Mouse (Mus musculus): ENCODE measurements at regions not wholly inside any gene's neighbourhood (a gene's known extent, or its start where the extent isn't known, plus 50 kb on each side); places are given as distances from the start of the nearest gene placed in this dataset.

DNA sequence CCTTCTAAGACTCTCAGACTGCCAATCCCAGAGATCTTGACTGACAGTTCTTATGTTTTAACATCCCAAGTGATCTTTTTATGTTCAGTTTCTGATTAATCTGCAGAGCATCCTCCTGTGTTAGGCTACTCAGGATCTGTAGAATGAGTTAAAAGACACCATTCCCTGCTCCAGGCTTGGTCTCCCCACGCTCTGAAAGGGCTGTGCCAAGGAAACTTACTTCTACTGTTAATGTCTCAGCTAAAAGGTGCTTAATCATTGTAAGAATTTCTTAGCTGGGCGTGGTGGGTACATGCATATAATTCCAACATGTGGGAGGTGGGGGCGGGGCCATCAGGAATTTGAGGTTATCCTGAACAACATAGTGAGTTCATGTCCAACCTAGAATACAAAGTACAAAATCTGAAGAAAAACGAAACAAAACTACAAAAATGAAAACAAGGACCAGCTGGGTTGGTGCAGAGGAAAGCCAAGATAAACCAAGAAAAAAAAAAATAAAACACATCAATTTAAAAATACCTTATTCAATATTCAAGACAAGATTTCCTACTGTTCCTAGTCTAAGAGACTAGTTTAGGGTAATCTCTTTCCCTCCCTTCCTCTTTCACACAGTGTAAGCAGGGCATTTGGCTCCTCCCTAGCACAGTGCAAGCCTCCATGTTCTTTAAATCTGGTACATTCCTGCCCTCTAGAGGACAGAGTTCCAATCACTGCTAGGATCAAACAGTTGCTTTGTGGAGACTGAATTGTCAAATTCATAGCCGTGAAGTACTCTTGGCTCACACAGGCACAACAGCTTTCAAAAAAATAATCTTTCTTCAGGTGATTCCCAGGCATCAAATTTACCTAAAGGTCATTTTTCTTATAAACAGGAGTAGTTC is 286.9 kb upstream of the Actbl2 start:
- peak overlapping the region; percentile 82 to 85 for H3K27ac ChIP-seq (replicated peaks in 1 of 2; ENCODE audit: control insufficient read depth in 1 of 2, insufficient read depth in 1 of 2, low read depth in 2 of 2, low read length in 2 of 2)
- ATAC-seq (ENCODE audit: insufficient number of reproducible peaks, insufficient read depth, low FRiP score, low read depth) = peak; percentile 89
- 0 out of 2 replicates have a peak overlapping the region, but pooled peaks have one; percentile 24 for H3K4me2 ChIP-seq (ENCODE audit: low read length)
- no peaks in the 10 kb centered on the region for H3K36me3 ChIP-seq (ENCODE audit: control insufficient read depth, insufficient read depth, low read length)
- no peaks in the 10 kb centered on the region for H3K27me3 ChIP-seq (ENCODE audit: control insufficient read depth, insufficient read depth, low read length)
- peak overlapping the region; percentile 43; the same call in 1 of the 2 replicates for H3K9ac ChIP-seq (ENCODE audit: low read length)
- H3K4me3 ChIP-seq (ENCODE audit: control insufficient read depth in 1 of 2, insufficient read depth in 1 of 2, low read depth in 1 of 2, low read length in 2 of 2) = no peak overlapping the region
- 44% methylated on average over 5 of the region's 5 CpGs for WGBS
- peaks cover 14 to 18% of the 10 kb centered on the region in 2 experiments for H3K4me1 ChIP-seq (ENCODE audit: control insufficient read depth in 2 of 2, insufficient read depth in 2 of 2, low read length in 2 of 2)
- no peaks in the 10 kb centered on the region for H3K9me3 ChIP-seq (ENCODE audit: control insufficient read depth, low read length)

DNA sequence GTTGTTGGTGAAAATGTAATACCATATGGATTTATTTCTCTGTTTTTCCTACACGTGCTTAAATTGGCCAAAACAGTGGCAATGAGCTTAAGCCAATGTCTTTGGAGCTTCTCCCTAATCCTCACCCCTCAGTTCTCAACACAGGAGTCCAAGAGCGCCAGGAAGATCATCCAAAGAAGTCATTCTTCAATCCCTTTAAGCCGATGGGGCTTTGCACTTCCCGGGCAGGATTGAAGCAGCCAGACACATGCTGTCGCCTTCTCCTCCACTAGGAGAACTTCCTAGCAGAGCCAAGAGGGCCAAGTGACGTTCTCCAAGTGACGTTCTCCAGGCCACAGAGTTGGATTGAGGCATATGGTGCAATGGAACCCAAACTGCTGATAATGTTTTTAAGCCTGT is 286.3 kb upstream of the Actbl2 start:
- peak; percentile 46; the same call in 1 of the 2 replicates for ATAC-seq (ENCODE audit: insufficient number of reproducible peaks, insufficient read depth, low FRiP score, low read depth)
- Histone ChIP-seq H3K4me2 (ENCODE audit: low read length) (0 out of 2 replicates have a peak overlapping the region, but pooled peaks have one; percentile 24), H3K27me3 (ENCODE audit: control insufficient read depth, insufficient read depth, low read length) (no peaks in the 10 kb centered on the region), H3K27ac (replicated peaks in 1 of 2; ENCODE audit: control insufficient read depth in 1 of 2, insufficient read depth in 1 of 2, low read depth in 2 of 2, low read length in 2 of 2) (peak overlapping the region in 1 of 2 experiments; percentile 26; a peak in 2 of 4 replicates), H3K4me3 (ENCODE audit: control insufficient read depth in 1 of 2, insufficient read depth in 1 of 2, low read depth in 1 of 2, low read length in 2 of 2) (no peak overlapping the region), H3K9me3 (ENCODE audit: control insufficient read depth, low read length) (no peaks in the 10 kb centered on the region), H3K36me3 (ENCODE audit: control insufficient read depth, insufficient read depth, low read length) (no peaks in the 10 kb centered on the region), H3K9ac (ENCODE audit: low read length) (no peak overlapping the region), H3K4me1 (ENCODE audit: control insufficient read depth in 2 of 2, insufficient read depth in 2 of 2, low read length in 2 of 2) (peaks cover 14% of the 10 kb centered on the region in 2 experiments)
- WGBS = 26% methylated on average over 7 of the region's 7 CpGs

DNA sequence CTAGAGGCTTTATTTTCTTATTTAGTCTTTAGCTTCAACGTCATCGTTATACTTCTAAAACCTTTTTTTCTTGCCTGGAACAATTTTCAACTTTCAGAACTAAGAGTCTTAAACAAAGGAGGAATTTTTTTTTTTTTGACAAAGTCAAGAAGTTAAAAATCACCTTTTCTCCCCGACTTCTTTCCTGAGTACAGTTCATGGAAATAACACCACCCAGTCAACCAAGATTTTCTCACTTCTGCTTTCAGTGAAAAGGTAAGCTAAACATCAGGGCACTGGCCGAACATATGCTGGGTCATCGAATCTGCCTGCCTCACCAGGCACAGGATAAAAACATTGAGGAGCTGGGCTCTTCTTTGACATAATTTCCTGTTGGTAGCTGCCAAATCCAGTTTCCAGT is 277.4 kb upstream of the Actbl2 start:
- no peaks in the 10 kb centered on the region for H3K27me3 ChIP-seq (ENCODE audit: control insufficient read depth, insufficient read depth, low read length)
- H3K27ac ChIP-seq (replicated peaks in 1 of 2; ENCODE audit: control insufficient read depth in 1 of 2, insufficient read depth in 1 of 2, low read depth in 2 of 2, low read length in 2 of 2) = no peak overlapping the region
- 85% methylated on average over 5 of the region's 5 CpGs for WGBS
- no peak overlapping the region for H3K9ac ChIP-seq (ENCODE audit: low read length)
- ATAC-seq (ENCODE audit: insufficient number of reproducible peaks, insufficient read depth, low FRiP score, low read depth) = no peak
- H3K9me3 ChIP-seq (ENCODE audit: control insufficient read depth, low read length) = no peaks in the 10 kb centered on the region
- H3K4me3 ChIP-seq (ENCODE audit: control insufficient read depth in 1 of 2, insufficient read depth in 1 of 2, low read depth in 1 of 2, low read length in 2 of 2) = no peak overlapping the region
- H3K4me2 ChIP-seq (ENCODE audit: low read length) = no peak overlapping the region
- H3K4me1 ChIP-seq (ENCODE audit: control insufficient read depth in 2 of 2, insufficient read depth in 2 of 2, low read length in 2 of 2) = no peaks in the 10 kb centered on the region
- H3K36me3 ChIP-seq (ENCODE audit: control insufficient read depth, insufficient read depth, low read length) = no peaks in the 10 kb centered on the region

DNA sequence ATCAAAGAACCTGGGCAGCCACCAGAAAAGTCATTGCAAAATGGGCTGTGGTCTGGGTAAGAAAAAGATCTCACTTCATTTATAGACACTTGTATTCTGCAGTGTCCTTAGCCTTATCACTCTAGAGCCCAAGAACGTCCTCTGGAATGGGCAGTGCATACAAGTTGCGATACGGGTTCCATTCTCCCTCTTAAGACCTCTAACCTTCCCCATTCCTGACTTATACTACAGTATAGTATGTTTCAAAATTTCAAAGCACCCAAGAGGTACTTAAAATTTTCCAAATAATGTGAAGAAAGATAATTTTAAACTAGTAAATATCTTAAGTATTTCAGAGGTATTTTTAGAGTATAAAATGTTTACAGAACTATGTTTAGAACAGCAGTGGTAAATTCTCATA is 276.8 kb upstream of the Actbl2 start:
- Histone ChIP-seq H3K4me2 (ENCODE audit: low read length) (no peak overlapping the region), H3K36me3 (ENCODE audit: control insufficient read depth, insufficient read depth, low read length) (no peaks in the 10 kb centered on the region), H3K9ac (ENCODE audit: low read length) (no peak overlapping the region), H3K27me3 (ENCODE audit: control insufficient read depth, insufficient read depth, low read length) (no peaks in the 10 kb centered on the region), H3K4me1 (ENCODE audit: control insufficient read depth in 2 of 2, insufficient read depth in 2 of 2, low read length in 2 of 2) (no peaks in the 10 kb centered on the region), H3K9me3 (ENCODE audit: control insufficient read depth, low read length) (no peaks in the 10 kb centered on the region), H3K4me3 (ENCODE audit: control insufficient read depth in 1 of 2, insufficient read depth in 1 of 2, low read depth in 1 of 2, low read length in 2 of 2) (no peak overlapping the region), H3K27ac (replicated peaks in 1 of 2; ENCODE audit: control insufficient read depth in 1 of 2, insufficient read depth in 1 of 2, low read depth in 2 of 2, low read length in 2 of 2) (no peak overlapping the region)
- WGBS = 67% methylated on average over 3 of the region's 3 CpGs
- no peak for ATAC-seq (ENCODE audit: insufficient number of reproducible peaks, insufficient read depth, low FRiP score, low read depth)

DNA sequence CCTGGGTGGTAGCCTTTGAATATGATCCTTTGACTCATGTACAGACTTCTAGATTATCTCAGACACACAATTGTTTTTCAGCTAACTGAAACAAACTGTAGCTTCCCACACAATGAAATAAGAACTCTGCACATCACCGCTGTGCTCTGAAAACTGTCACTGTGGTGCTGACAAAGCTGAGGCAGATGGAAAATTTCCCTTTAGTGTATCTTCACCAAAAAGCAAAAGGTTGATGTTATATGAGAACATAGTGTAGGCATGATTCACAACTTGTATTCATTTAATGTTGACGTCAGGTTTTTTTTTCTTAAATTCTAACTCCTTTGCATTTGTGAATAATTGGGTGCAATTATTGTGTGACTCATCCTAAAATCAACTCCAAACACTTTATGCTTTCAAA is 264.1 kb upstream of the Actbl2 start:
- Histone ChIP-seq H3K9ac (ENCODE audit: low read length) (no peak overlapping the region), H3K9me3 (ENCODE audit: control insufficient read depth, low read length) (no peaks in the 10 kb centered on the region), H3K4me3 (ENCODE audit: control insufficient read depth in 1 of 2, insufficient read depth in 1 of 2, low read depth in 1 of 2, low read length in 2 of 2) (no peak overlapping the region), H3K27me3 (ENCODE audit: control insufficient read depth, insufficient read depth, low read length) (no peaks in the 10 kb centered on the region), H3K4me2 (ENCODE audit: low read length) (no peak overlapping the region), H3K27ac (replicated peaks in 1 of 2; ENCODE audit: control insufficient read depth in 1 of 2, insufficient read depth in 1 of 2, low read depth in 2 of 2, low read length in 2 of 2) (no peak overlapping the region), H3K36me3 (ENCODE audit: control insufficient read depth, insufficient read depth, low read length) (no peaks in the 10 kb centered on the region), H3K4me1 (ENCODE audit: control insufficient read depth in 2 of 2, insufficient read depth in 2 of 2, low read length in 2 of 2) (no peaks in the 10 kb centered on the region)
- WGBS = 77% methylated on average over 2 of the region's 2 CpGs
- no peak for ATAC-seq (ENCODE audit: insufficient number of reproducible peaks, insufficient read depth, low FRiP score, low read depth)

DNA sequence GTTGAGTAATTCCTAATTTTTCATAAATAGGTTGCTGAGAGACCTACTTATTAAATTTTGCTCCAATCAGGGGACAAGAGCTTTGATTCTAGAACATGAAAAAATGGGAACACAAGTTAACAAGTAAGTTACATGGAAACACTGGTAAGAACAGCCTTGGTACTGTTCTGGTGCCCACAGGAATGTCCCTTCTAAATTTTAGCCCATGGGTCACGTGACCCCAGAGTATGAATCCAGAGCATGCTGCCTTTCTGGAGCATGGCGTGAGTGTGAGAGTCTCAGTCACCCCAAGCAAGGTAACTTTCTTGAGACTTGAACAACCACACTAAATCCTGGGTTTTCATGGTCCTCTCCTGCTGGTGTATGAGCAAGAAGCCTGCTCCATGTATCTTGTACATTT is 263.7 kb upstream of the Actbl2 start:
- no peak for ATAC-seq (ENCODE audit: insufficient number of reproducible peaks, insufficient read depth, low FRiP score, low read depth)
- no peak overlapping the region for H3K27ac ChIP-seq (replicated peaks in 1 of 2; ENCODE audit: control insufficient read depth in 1 of 2, insufficient read depth in 1 of 2, low read depth in 2 of 2, low read length in 2 of 2)

DNA sequence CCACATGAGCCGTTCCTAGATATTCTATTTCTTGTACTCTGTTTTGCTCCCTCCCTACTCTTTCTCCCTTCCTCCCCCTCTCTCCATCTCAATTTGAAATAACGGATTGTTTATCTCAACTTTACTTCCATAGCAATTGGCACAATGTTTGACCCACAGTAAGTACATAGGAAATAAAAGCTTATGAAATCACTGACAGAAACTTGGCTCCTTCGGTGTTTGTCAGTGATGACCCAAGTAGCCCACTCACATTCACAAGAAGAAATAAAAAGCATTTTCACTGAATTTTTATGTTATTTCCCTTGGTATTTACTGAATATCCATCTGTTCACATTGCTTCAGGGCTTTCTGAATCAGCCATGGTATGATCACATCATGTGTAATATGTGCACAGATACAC is 260.2 kb upstream of the Actbl2 start:
- Histone ChIP-seq H3K27me3 (ENCODE audit: control insufficient read depth, insufficient read depth, low read length) (no peaks in the 10 kb centered on the region), H3K36me3 (ENCODE audit: control insufficient read depth, insufficient read depth, low read length) (no peaks in the 10 kb centered on the region), H3K4me2 (ENCODE audit: low read length) (no peak overlapping the region), H3K9ac (ENCODE audit: low read length) (no peak overlapping the region), H3K9me3 (ENCODE audit: control insufficient read depth, low read length) (no peaks in the 10 kb centered on the region), H3K27ac (replicated peaks in 1 of 2; ENCODE audit: control insufficient read depth in 1 of 2, insufficient read depth in 1 of 2, low read depth in 2 of 2, low read length in 2 of 2) (no peak overlapping the region), H3K4me1 (ENCODE audit: control insufficient read depth in 2 of 2, insufficient read depth in 2 of 2, low read length in 2 of 2) (no peaks in the 10 kb centered on the region), H3K4me3 (ENCODE audit: control insufficient read depth in 1 of 2, insufficient read depth in 1 of 2, low read depth in 1 of 2, low read length in 2 of 2) (no peak overlapping the region)
- no peak for ATAC-seq (ENCODE audit: insufficient number of reproducible peaks, insufficient read depth, low FRiP score, low read depth)
- 86% methylated on average over 3 of the region's 3 CpGs for WGBS

More for the DNA sequence above, 263.7 kb upstream of the Actbl2 start:
- 83% methylated on average over 2 of the region's 2 CpGs for WGBS
- Histone ChIP-seq H3K36me3 (ENCODE audit: control insufficient read depth, insufficient read depth, low read length) (no peaks in the 10 kb centered on the region), H3K4me1 (ENCODE audit: control insufficient read depth in 2 of 2, insufficient read depth in 2 of 2, low read length in 2 of 2) (no peaks in the 10 kb centered on the region), H3K27me3 (ENCODE audit: control insufficient read depth, insufficient read depth, low read length) (no peaks in the 10 kb centered on the region), H3K9ac (ENCODE audit: low read length) (no peak overlapping the region), H3K4me3 (ENCODE audit: control insufficient read depth in 1 of 2, insufficient read depth in 1 of 2, low read depth in 1 of 2, low read length in 2 of 2) (no peak overlapping the region), H3K4me2 (ENCODE audit: low read length) (no peak overlapping the region), H3K9me3 (ENCODE audit: control insufficient read depth, low read length) (no peaks in the 10 kb centered on the region)

All from heart, embryonic 14.5 days (tissue).